Mouse (Mus musculus) embryo, embryonic 10.5 days (tissue): Measurements from ENCODE around the gene Jhy.

Experiments used
- DNase-seq: peaks from one replicate; pipeline ENCODE4 v3.0.0-alpha.2; 2015; ENCODE audit warnings: low spot score

Gene Jhy

DNA sequence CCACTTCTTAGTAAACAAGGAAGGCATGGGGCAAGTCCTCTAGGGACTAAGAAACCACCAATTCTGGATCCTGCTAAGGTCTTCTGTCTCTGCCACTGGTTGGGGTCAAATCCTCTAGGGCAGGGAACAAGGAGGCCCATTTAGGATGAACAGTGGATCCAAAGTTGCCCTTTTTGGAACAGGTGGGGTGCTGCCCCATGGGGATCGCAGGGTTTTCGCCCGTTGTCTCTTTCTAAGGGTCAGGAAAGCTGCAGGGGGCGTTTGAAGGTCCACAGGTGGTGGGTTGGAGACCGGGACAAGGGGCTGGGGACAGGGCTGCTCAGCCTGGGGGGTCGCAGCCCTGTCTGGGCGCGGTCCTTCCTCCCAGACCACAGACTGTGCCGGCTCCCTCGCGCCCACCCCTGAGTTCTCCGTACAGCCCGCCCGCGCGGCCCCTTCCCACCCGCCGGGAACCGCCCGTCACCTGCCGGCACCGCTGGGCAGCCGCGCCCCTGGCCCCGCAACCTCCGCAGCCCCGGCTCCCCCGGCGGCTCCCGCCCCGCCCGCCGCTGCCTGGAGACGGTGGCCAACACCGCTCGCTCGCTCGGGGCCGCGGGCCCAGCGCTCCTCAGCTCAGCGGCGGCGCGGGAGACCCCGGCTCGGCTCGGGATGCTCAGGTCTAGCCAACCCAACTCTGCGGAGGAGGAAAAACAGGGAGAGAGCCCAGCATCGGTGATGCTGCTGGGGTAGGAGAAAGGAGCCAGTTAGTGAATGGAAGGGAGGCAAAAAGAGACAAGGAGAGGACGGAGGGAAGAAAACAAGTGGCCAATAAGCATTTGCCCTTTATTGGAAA lies at the start of gene Jhy:
Gene Jhy, minus strand, starts transcription at position 533 of the 832 bp plus-strand sequence.
- DNase-seq = peak; percentile 47

DNA sequence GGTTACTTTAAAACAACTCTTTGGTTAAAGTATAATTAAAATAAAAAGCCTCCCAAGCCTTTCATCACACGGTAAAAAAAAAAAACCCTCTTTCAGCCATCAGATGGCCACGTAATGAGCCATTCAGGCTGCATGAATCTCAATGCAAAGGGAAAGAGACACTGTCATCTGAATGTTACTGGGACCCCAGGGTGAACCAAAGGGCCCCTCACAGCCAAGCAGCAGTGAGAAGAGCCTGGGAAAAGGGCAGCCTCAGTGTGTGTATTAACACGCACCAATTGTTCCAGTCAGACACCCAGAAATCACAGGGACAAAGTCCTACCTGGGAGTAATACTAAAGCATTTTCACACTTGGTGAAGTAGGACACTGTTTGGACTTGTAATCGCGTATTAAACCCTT lies 48.5 kb upstream of the Jhy start:
- DNase-seq = no peak

DNA sequence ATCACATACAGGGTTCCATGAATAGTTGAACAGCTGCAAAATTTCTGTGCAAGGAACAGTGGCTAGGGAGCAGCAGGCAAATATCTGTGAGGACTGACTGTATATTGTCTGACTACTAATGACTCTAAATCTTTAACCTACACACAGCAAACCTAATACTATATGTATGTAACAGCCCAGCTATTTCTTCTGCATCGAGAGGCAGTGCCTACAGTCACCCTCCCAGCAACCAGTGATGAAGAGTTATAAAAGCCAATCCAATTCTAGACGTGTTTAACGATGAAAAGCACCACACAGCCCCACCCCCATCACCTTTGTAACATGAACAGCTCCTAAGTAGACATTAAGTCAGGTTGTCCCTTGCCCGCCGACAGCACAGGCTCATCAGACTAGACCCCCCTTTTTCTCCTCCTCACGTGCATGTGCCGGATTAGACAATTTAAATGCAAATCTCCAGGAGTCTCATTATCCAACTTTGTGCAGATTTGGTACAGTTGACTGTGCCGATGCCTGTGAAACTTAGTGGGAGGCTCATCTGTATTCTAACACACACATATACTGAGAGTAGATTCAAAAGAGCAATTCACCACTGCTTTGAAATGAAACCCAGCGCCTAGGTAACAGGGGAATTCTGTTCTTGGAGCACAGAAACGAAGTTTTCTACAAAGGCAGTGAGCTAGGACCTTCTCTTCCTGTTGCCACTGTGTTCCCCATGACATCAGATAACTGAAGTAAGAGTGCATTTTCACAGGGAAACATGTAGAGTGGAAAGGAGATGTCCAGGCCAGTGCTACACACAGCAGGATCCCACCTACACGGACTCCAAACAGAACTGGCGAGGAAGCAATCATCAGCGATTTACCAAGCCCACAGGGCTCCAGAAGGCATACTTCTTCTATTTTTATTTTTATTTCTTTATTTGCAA lies 47.9 kb upstream of the Jhy start:
- no peak for DNase-seq

DNA sequence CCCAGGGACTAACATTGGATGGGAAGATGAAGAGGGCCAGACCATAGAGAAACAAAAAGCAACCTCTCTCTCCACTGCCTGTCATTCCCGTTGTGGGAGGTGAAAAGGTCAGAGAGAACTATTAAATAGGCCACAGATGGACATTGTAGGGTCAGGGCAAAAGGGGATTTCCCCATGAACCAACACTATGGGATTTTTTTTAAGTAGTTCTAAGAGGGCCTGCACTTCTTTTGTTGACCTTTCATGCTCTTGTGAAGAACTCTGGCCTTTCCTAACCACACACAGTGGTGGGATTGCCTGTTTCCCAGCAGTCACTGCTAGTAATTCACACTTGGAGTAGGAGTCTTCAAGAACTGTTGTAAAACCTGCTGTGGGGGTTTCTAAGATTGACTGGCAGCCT lies 43.9 kb upstream of the Jhy start:
- DNase-seq = peak; percentile 60

DNA sequence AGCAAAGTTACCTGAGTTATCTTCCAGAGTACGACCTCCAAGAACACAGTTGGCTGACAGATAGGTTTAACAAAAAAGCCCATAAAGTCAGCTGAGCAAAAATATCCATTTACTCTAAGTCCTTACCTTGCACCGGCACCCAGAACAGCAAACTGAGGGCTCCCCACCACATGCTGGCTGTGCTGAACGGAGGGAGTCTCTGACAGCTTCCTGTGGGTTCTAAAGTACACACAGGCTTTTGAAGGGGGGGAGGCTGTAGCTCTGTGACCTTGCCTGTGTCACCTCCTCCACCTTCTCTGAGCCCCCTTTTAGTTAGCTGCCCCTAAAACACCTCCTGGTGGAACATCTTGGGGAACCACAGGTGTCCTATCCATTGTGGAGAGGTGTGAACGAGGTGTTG lies 40.5 kb upstream of the Jhy start, which contains the start of gene Crtam:
Gene Crtam, minus strand, starts transcription at position 214 of the 400 bp plus-strand sequence.
- no peak for DNase-seq

DNA sequence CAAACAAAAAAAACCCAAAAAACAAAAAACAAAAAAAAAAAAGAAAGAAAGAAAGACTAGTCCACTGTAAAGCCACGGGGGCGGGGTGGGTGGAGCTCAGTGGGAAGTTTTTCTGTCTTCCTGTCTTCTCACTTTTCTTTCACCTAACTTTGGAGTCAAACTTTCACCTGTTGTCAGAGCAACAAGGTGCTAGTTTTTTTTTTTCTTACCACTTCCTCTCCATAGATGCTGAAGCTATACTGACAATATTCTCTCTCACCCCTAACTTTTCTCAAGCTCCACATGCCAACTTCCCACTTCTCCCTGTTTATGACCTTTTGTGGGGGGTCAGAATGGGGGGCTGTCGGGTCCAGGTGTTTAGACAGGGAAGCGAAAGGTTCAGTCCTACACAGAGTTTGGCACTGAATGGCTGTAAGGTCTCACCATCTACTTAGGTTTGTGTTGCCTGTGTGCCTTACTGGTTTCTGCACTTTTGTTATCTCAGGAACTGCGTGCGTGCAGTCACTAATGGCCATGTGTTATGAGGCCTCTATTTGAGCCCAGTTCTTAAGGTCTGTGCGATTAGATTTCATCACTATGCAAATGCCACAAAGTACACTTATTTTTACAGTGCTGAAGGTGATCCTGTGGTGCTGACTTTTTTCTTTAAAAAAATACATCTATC lies 33.3 kb upstream of the Jhy start:
- no peak for DNase-seq

DNA sequence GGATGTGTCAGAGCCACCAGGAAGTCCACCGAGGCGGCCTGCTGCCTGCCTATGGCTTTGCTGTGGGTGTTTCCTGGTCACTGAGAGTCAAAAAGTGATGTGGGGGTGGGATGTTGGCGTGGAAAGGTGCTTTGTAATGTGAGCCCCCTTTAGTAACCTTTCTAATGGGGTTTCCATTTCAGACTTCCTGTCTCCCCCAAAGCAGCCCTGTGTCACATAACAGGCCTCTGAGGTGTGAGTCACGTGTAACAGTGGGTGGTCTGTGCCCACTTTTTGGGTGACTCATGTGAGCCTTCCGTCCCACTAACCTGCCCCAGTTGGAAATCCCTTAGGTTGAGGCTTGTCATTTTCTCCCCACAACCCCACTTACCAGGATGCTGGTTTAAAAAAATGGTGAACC lies 30.2 kb upstream of the Jhy start:
- no peak for DNase-seq

DNA sequence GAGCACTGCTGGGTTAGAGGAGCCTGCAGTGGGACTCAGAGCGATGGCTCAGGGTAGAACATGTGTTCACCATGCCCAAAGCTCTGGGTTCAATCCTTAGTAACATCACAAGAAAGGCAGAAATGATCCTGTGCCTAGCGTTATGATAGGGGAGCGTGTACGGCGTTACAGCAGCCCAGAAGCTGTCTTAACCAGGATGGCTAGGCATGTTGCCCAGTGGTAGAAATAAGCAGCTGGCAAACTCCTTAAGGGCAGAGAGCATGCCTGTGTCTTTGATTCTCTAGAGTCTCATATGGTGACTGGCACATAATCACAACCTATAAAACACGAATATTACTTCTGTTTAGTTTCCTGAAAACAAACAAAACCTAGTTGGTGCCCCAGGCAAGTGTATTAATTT lies 27.6 kb upstream of the Jhy start:
- no peak for DNase-seq

DNA sequence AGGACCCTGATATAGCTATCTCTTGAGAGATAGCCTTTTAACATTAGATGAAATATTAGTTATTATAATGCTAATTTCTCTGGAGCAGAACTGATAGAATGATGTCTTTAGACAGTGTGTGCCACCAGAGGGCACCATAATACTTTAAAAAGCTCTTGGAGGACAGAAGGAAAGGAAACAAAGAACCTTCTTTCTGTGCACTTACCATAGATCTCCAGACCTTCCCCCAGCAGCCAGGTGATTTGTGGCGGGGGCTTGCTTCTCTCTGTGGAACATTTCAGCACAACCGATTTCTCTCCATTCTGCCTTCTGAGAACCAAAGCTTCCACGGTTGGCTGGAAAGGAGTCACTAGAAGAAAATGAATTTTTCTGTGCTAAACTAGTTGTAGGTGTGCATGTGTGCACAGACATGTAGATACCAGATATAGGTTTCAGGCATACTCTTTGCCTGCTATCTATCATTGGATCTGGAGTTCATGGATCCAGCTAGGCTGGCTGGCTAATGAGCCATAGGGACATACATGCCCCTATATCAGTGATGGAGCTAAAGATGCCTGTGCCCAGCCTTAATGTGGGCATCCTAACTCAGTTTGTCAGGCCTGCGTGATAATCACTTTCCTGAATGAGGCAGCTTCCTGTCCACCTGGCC lies 26.1 kb upstream of the Jhy start:
- DNase-seq = peak; percentile 83

DNA sequence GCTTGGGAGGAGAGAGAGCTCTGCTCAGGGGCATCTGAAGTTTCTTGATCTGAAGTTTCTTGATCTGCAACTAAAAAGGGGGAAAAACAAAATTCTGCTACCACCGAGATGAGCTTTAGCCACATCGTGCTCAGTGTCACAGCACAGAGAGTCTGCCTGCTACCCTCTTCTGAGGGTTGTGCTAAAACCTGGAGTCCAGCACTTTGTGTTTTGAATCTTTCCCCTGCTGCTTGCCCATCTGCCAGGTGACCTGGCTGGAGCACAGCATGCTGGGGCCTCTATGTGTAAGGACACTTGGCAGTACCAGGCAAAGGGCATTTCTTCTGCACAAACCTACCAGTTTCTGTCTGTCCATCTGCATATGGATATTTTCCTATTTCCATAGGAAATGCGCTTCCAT lies 20.4 kb upstream of the Jhy start:
- no peak for DNase-seq

DNA sequence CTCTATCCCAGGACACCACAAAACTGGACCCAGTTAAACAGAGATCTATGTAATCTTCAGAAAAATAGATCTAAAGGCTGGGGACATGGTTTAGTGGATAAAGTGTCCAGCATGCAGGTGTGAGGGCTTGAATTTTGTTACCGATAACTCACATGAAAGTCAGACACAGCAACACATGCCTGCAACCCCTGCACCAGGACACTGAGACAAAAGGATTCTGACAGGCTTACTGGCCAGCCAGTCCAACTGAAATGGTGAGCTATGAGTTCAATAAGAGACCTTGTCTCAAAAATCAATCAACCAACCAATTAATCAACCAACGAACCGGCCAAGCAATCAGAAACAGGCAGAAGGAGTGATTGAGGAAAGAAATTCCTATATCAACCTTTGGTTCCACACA lies 19.8 kb upstream of the Jhy start:
- no peak for DNase-seq

DNA sequence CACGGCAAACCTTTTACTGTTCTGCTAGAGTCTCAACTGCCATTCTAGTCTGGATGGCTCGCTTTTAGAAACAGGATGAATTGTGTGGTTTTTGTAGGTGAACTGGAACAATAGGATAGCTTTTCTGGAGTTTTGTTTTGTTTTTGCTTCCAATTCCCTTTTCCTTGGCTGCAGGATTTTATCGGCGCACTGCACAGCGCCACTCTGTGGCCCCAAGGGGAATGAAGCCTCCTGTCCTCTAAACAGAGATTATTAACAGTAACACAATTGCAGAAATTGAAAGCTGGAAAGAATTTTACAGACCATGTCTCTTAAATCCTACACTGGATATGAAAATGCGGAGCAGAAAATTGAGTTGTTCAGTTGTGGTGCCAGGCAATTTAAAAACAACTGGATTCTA lies 18.6 kb upstream of the Jhy start:
- DNase-seq = peak; percentile 53

DNA sequence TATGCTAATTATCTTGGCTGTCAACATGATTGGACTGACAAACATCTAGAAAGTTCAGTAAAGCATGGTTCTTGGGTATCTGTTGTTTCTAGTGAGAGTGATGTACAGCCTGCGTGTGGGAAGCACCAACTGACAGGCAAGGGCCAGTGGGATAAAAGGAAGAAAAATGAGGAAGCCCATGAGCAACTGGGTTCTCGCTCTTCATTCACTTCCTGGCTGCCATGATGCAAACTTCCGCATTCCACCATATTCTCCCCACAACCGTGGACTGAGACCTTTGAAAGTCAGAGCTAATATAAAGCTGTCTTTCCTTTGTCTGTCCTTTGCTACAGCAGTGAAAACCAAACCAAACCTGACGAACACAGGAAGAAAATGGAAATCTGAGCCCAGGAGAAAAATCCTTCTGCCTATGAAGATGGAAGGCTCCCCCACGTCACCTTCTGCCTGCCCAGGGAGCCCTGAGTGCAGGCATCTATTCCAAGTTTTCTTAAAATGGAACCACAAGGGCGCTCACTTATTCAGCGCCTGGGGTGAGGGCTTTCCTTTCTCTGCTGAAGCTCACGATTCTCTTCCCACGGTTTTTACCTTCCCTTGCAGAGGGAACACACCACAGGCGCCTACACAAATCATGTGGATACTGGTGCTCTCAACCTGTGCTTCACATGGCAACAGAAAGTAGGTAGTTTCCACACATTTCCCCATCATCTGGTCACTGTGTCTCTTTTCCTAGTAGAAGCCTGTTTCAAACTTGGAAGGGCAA lies 10.3 kb upstream of the Jhy start:
- no peak for DNase-seq

DNA sequence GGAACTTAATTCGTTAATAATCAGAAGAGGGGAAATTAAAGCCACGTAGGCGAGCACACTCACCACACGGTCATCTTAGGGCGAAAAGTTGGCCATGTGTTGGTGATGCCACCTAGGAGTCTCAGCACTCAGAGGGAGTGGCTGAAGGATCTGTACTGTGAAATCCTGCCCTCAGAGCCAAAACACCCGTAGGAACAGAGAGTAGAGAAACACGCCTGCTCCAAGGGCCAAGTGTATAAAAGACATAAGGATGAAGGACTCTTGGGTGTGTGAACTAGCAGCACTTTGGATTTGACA lies 448 bp upstream of the Jhy start:
- no peak for DNase-seq

DNA sequence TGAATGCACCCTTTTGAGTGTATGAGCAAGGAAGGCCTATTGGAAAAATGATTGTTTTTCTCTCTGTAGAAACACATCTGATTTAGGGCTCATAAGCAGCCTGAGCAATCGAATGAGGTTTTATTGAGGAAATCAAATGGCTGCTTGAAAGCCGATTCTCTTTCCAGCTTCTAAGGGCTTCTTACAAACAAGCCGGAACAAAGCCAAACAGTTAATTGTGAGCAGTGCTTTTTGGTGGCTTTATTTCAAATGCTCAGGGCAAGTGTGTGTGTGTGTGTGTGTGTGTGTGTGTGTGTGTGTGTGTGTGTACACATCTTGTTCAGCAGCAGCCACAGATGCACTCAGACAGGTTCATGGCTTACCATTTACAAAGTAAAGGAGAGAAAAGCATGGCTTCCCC lies 2.5 kb downstream of the Jhy start:
- no peak for DNase-seq

DNA sequence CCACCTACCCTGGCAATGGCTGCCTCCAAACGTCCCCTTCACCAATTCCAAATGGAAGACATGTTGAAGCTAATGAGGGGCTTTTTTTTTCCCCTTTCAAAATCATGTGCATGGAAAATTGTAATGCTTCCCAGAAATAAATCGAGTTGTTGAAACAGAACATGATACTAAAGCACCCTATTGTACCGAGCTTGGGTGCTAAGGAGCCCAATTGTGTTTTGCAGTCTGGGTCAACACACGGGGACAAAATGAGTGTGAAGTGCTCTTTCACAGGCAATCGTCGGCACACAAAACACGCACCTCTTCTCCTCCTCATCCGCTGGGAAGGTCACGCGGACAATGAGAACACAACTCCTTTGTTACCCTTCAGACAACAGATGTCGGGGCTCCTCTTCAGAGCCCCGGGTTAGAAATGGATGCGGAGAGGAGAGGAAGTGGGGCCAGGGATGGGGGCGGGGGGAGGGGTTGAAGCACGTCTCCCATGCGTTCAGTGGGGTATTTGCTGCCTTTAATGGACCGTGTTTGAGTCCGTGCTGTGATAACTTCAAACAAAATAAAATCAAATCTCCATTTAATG lies 14.8 kb downstream of the Jhy start:
- peak; percentile 68 for DNase-seq

DNA sequence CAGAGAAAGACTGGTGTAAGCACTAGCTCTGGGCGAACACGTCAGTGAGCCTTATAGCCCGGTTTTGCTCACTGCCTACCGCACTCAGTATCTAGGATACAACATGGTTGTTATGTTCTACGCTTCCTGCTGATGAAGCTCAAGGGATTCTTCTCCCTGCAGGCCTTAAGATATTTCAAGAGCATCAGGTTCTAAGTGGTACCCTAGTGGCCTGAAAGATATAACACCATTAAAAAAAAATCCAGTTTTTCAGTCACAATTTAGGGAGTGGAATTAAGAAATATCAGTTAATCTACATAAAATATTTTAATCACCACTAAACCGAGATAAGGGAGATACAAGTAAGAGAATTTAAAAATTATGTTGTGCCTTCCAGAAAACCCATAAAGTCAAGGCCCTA lies 15.4 kb downstream of the Jhy start:
- no peak for DNase-seq

DNA sequence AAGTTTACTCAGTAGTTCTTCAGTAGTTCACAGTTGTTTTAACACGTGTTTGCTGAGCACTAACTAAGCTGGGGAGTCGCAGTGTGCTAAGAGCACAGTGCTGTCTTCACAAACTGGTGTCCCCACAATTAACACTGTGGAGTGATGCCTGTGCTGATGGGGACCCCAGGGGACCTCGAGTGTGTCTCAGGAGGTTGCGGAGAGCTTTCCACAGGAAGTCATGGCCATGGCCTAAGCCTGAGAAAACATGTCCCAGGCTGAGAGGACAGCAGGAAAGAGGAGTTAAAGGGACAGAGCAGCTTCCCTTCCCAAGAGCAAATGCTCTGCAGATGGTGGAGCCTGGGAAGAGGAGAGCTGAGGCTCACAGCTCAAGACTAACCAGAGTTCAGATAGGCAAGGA lies 16.8 kb downstream of the Jhy start:
- no peak for DNase-seq

DNA sequence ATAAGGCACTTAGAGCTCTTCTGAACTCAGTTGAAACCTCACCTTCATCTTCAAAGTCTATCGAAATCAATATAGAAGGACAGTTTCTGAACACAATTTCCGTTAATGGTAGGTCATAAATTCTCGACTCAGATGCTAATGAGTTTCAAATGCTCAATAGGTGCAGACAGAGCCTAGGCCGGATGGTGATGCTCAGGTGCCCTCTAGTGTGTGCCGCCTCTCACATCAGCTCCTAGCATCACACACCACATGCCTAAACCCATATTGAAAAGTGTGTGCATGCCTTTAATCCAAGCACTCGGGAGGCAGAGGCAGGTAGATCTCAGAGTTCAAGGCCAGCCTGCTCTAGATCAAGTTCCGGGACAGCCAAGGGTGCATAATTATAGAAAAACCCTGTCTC lies 26.5 kb downstream of the Jhy start:
- DNase-seq = peak; percentile 43

DNA sequence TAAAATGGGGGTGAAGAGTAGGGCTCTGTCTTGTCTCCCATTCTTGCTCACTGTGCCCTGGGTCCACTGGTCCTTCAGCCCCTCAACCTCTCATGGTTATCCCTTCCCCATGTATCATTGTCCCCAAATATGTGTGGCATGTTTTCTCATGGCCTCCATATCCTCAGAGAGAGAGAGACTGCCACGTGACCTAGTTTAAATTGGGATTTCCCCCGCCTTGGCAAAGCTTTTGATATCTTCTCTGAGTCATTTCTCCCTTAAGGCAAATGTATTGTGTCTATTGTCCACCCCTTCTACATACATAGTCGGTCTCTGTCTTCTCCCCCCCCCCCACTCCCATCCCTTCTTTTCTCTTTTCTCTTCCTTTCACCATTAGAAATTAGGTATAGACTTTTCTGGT lies 30.6 kb downstream of the Jhy start:
- no peak for DNase-seq

DNA sequence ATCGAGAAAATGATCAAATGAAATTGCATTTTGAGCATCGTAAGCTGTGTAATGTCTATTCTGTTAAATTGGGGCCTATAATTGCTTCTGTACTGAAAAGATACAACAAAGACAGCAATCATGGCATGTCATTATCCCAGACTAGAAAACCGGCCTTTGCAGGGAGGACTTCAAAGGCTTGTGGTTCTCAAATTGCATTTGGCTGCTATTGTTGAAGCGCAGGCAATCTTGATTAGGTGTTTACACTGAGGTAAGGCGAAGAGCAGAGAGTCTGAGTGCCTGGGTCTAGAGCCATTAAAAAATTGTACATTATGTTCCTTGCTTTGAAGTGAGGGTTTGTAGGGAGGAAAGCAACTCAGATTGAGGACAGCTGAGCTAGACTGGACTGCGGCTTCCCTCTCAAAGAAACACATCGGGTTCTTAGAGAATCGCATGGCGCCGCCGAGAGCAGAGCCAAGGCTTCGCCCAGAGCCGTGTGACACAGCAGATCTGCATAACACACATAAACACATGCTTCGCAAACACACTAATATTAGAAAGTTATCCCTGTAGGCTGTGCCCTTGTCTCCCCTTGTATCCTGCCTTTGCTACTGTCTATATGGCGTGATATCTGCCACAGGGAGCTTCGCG lies 36.5 kb downstream of the Jhy start:
- DNase-seq = no peak
